Mouse (Mus musculus): ENCODE measurements around the gene Mfge8.
A peak's percentile ranks its signal among the peaks of the same experiment; 100 is the strongest.

Mfge8 gene

GRCm38 (mm10) chr7:79148711-79149266, at the start of gene Mfge8:
TSS of gene Mfge8 (minus strand) at chr7:79149060.
- peak; percentile 97 for DNase-seq (ENCODE audit: inconsistent ontology term)

DNA sequence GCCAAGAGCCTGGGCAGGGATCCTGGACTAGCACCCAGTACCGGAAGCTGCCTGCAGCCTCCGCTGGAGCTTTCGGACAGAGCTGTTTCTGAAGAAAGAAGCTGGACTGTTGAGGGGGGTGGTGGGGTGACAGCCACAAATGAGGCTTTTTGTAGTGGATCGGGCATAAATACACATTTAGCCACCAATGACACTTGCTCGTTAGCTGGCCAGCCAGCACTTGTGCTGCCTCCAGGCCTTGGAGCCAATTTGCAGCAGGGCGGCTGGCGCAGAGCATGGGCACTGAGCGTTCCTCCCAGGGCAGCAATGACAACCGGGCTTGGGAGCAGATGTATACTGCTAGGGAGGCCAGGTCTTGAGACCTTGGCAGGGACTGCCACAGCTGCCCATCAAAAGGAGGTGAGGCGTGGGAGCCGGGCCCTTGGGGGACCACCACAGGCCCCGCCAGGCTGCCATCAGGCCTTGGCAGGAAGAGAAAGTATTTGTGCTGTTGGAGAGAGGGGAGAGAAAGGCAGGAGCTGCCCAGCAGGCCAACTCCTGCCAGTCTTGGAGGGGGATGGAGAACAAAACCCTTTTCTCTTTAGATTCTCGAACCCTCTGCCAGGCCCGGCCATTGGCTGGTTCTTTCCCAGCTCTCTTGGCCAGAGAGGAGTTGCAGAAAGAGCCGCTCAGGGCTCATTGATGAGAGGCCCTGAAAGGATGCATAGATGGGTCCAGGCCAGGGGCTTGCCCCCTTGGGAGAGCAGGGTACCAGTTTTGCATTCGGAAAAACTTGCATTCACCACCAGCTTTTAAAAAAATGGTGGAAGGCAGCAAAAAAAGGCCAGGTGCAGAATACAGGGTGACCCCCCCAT, 45.9 kb upstream of the Mfge8 start:
- DNase-seq (ENCODE audit: inconsistent ontology term): peak; percentile 74

- DNase-seq (ENCODE audit: inconsistent ontology term): no peak
Measured at GRCm38 (mm10) chr7:79193936-79194335, 45.1 kb upstream of the Mfge8 start.

- DNase-seq (ENCODE audit: inconsistent ontology term): peak; percentile 78
Measured at GRCm38 (mm10) chr7:79191501-79191900, 42.6 kb upstream of the Mfge8 start.

GRCm38 (mm10) chr7:79190592-79190991, 41.7 kb upstream of the Mfge8 start:
- DNase-seq (ENCODE audit: inconsistent ontology term): no peak

DNA sequence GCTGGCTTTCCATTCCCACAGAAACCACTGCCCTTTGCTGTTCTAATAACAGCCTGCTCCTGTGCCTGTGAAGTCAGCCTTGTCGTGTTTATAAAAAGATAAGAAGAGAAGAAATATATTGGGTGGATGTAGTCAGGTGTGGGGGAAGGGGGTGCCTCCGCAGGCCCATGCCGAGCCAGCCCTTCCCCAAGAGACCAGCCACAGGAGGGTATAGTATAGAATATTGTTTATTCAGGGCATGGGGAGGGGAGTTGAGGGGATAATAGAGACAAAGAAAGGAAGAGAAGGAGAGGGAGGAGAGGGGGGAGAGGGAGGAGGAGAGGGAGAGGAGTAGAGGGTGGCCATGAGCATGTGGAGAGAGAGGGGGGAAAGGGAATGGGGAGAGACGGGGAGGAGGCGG, 40.4 kb upstream of the Mfge8 start:
- no peak for DNase-seq (ENCODE audit: inconsistent ontology term)

DNA sequence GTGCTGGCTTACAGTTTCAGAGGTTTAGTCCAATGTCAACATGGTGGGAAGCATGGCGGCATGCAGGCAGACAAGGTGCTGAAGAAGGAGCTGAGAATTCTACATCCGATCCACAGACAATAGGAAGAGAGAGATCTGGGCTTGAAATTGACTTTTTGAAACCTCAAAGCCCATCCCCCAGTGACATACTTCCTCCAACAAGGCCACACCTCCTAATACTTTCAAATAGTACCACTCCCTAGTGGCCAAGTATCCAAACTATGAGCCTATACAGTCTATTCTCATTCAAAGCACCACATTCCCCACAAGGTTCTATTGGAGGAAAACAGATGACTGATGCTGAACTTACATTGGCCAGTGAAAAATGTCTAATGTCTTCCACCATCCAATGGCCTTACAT, 38.7 kb upstream of the Mfge8 start:
- no peak for DNase-seq (ENCODE audit: inconsistent ontology term)

- DNase-seq (ENCODE audit: inconsistent ontology term): no peak
Measured at GRCm38 (mm10) chr7:79183417-79183816, 34.6 kb upstream of the Mfge8 start.

GRCm38 (mm10) chr7:79173800-79174199, 24.9 kb upstream of the Mfge8 start:
- DNase-seq (ENCODE audit: inconsistent ontology term): no peak

DNA sequence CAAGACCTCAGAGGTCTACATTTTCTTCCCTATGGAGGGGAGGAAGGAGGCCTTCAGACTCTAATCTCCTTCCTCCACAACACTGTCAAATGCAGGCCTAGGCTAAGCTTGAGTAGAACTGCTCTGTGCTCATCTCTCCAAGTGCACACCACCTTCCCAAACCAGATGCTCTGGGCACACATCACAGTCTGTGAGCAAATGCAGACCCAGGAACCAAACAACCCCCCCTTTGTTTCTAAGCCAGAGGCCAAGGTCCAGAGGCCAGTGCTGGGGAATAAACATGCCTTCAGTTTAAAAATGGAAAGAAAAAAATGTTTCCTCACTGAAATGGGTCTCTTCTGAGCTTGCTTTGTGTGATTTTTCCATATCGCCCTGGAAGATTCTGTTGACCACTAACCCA, 22.9 kb upstream of the Mfge8 start:
- DNase-seq (ENCODE audit: inconsistent ontology term): no peak

GRCm38 (mm10) chr7:79167006-79167562, 18.2 kb upstream of the Mfge8 start:
- peak; percentile 69 for DNase-seq (ENCODE audit: inconsistent ontology term)

DNA sequence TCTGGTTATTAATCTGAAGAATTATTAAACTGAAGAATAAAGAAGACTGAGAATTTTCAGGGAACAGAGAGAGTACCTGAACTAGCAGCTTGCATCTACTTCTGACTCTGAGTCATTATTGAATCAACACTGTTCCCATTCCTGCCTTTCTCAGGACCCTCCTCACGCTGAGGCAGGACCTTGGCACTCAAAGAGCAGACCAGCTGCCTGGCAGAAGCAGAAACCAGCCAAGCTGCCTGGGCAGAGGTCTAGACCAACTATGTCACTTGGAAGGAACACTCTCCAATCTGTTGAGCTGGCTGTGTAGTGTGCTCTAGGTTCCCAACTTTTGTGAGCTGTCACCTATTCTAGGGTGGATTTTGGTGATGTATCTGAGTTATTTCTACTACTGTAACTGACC, 10.5 kb upstream of the Mfge8 start:
- no peak for DNase-seq (ENCODE audit: inconsistent ontology term)

GRCm38 (mm10) chr7:79149522-79149921, 662 bp upstream of the Mfge8 start:
- no peak for DNase-seq (ENCODE audit: inconsistent ontology term)

- DNase-seq (ENCODE audit: inconsistent ontology term): no peak
Measured at GRCm38 (mm10) chr7:79147931-79148653, 768 bp downstream of the Mfge8 start.

DNA sequence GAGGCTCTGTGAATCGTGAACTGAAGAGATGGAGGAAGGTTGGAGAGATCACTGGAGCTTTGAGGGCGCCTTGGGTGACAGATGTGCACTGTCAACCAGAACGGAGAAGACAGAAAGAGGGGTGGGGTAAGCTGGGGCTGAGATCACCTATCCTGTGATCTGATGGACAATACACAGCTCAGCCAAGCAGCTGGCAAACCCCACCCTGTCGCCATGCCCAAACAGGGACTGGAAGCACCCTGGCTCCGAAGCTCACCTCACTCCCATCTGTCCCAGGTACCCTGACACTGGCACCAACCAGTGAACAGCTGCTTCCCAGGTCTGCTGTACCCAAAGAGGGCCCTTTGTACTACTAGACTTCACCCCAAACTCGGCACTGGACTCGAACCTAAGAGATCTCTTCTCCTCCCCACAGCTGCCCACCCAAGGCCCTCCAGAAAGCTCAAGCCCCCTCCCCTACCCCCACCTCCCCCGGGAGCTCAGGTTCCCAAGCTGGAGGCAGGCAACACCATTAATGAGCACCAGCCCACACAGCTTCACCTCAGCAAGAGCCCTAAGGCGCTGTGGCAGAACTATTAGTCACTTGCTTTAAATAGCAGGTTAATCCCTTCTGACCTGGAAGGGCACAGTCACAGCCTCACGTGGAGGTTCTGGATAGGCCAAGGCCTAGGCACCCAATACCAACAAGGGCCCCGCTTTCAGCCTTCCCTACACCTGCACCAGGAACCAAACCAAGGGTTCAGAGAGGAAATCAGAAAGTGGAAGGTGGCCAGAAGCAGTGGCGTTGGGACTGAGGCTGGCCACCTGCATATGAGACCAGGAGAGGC, 1.6 kb downstream of the Mfge8 start:
- no peak for DNase-seq (ENCODE audit: inconsistent ontology term)

- peak; percentile 75 for DNase-seq (ENCODE audit: inconsistent ontology term)
Measured at GRCm38 (mm10) chr7:79140897-79141296, 8.0 kb downstream of the Mfge8 start.

- DNase-seq (ENCODE audit: inconsistent ontology term): no peak
Measured at GRCm38 (mm10) chr7:79139891-79140591, 8.8 kb downstream of the Mfge8 start.

- no peak for DNase-seq (ENCODE audit: inconsistent ontology term)
Measured at GRCm38 (mm10) chr7:79139328-79139824, 9.5 kb downstream of the Mfge8 start.

GRCm38 (mm10) chr7:79133391-79133790, 15.5 kb downstream of the Mfge8 start:
- peak; percentile 51 for DNase-seq (ENCODE audit: inconsistent ontology term)

DNA sequence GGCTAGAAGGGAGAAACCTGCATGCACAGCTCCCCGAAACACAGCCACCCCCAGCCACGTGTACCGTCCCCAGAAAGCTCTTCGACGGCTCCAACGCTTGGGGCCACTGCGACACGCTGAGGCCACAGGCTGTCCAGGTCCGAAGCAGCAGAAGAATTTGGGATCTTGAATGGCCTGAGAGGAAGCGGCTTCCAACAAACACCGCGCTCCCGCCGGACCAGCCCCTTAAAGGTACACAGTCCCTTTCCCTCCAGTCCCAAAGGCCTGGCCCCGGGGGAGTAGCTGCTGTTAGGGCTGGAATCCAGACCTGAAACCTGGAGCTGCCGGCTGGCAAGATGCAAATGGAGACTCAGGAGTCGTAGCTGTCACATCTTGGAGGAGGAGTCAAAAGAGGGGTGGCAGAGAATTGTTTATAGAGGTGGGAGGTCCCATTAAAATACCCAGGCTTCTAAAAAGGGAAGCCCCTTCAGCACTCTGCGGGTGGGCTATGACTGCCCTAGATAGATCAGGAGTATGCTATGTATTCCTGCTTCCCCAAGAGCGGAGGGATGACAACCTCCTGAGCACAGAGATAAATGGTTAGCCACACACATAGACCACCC, 17.9 kb downstream of the Mfge8 start, which contains the start of gene Hapln3:
Gene Hapln3, minus strand, starts transcription at position 176 of the 602 bp plus-strand sequence.
- DNase-seq (ENCODE audit: inconsistent ontology term): peak; percentile 58

Measured in Muller cell, postnatal 12 days (primary cell).